15 mouse cellular contexts compared by ENCODE assay signal in genomic region chr9:22543467-22543866, GRCm38 (mm10).
"Had no signal": no experiment of that assay in that cellular context is flagged by ENCODE, and none has a peak within 500 bp of the region (broad histone marks: within the 10 kb centered on the region; RNA-seq: fewer than 3 reads in every experiment).

No protein-coding gene starts in this region.

- H3K27me3 ChIP-seq: lung, embryonic 15.5 days; midbrain, embryonic 13.5 days; midbrain, embryonic 15.5 days; neural tube, embryonic 12.5 days had no signal

- H3K36me3 ChIP-seq: lung, embryonic 15.5 days; midbrain, embryonic 13.5 days; midbrain, embryonic 15.5 days; neural tube, embryonic 12.5 days had no signal

- H3K4me2 ChIP-seq: lung, embryonic 15.5 days; midbrain, embryonic 11.5 days; midbrain, embryonic 13.5 days; midbrain, embryonic 15.5 days; neural tube, embryonic 12.5 days had no signal

- H3K4me1 ChIP-seq: lung, embryonic 15.5 days; midbrain, embryonic 15.5 days; neural tube, embryonic 12.5 days had no signal

- H3K9ac ChIP-seq: liver, postnatal 0 days; lung, embryonic 15.5 days; midbrain, embryonic 13.5 days; midbrain, embryonic 15.5 days; neural tube, embryonic 12.5 days had no signal

- H3K27ac ChIP-seq: lung, embryonic 15.5 days; macrophage; midbrain, embryonic 13.5 days; midbrain, embryonic 15.5 days; neural tube, embryonic 12.5 days had no signal

- H3K4me3 ChIP-seq: lung, embryonic 15.5 days; megakaryocyte, embryonic 14.5 days; midbrain, embryonic 13.5 days; midbrain, embryonic 15.5 days; neural tube, embryonic 12.5 days had no signal

- ATAC-seq: liver, postnatal 0 days; lung, postnatal 0 days; midbrain, embryonic 13.5 days; midbrain, embryonic 15.5 days had no signal

- DNase-seq: liver, postnatal 0 days; lung, postnatal 14 days; lung, postnatal 36 days; right cerebral cortex, postnatal 14 days; thymus, adult 18-20 months; thymus, postnatal 14 days; thymus, postnatal 36 days had no signal

- H3K9me3 ChIP-seq: lung, embryonic 15.5 days; megakaryocyte, embryonic 14.5 days; midbrain, embryonic 13.5 days; midbrain, embryonic 15.5 days; neural tube, embryonic 12.5 days had no signal
